Mouse (Mus musculus) hindbrain, embryonic 11.5 days (tissue): ENCODE data around the gene Csf2rb2. TPM values are rescaled to one million over a fixed set of nuclear protein-coding genes. Genes with fewer than 3 reads are reported as not detected.

Experiments
- ATAC-seq: fragments of 200-750 bp; cut with Nextera tagmentation; 2 replicates; pipeline ENCODE4 v1.8.0; 2017; ENCODE audit warnings: mild to moderate bottlenecking, moderate TSS enrichment, moderate library complexity; ENCODE audit not compliant: low FRiP score
- DNase-seq: peaks from one replicate; pipeline ENCODE4 v3.0.0-alpha.2; 2015; ENCODE audit warnings: low spot score
- H3K27ac ChIP-seq: fragments of 300-500 bp; sonication (generic); 2 replicates; pipeline ENCODE4 v1.5.1; 2014; ENCODE audit warnings: mild to moderate bottlenecking, low read depth, low read length
- H3K27me3 ChIP-seq: fragments of 300-500 bp; sonication (generic); 2 replicates; pipeline ENCODE4 v1.6.1; 2014; ENCODE audit warnings: mild to moderate bottlenecking, low read length, moderate library complexity, mixed read lengths; ENCODE audit not compliant: control insufficient read depth, insufficient read depth
- H3K36me3 ChIP-seq: fragments of 300-500 bp; sonication (generic); 2 replicates; pipeline ENCODE4 v1.6.1; 2014; ENCODE audit warnings: mild to moderate bottlenecking, low read length, moderate library complexity, mixed read lengths; ENCODE audit not compliant: control insufficient read depth, insufficient read depth
- H3K4me1 ChIP-seq: fragments of 300-500 bp; sonication (generic); replicated peaks from 2 replicates; pipeline ENCODE4 v1.6.1; 2014; ENCODE audit warnings: low read length, mixed read lengths; ENCODE audit not compliant: control insufficient read depth, insufficient read depth
- H3K4me2 ChIP-seq: fragments of 300-500 bp; sonication (generic); replicated peaks from 2 replicates; pipeline ENCODE4 v1.6.1; 2014; ENCODE audit warnings: mild to moderate bottlenecking, low read depth, low read length
- H3K4me3 ChIP-seq: fragments of 300-500 bp; sonication (generic); 2 replicates; pipeline ENCODE4 v1.5.1; 2014; ENCODE audit warnings: low read depth, low read length
- H3K9ac ChIP-seq: fragments of 300-500 bp; sonication (generic); 2 replicates; pipeline ENCODE4 v1.6.1; 2014; ENCODE audit warnings: low read depth, low read length
- H3K9me3 ChIP-seq: fragments of 300-500 bp; sonication (generic); 2 replicates; pipeline ENCODE4 v1.6.1; 2016; ENCODE audit warnings: low read length; ENCODE audit not compliant: control insufficient read depth
- WGBS: fragments of 180-500 bp; shearing (Covaris S2); extraction: QIAGEN DNeasy Blood & Tissue Kit; methylation state at CpG from one replicate; pipeline ENCODE4 v1.1.7; 2014; 5-methylcytosine and 5-hydroxymethylcytosine counted together
- polyA plus RNA-seq: library from polyadenylated mRNA; unstranded; fragments of >200 nt; fragmentation: Nextera tagmentation; extraction: Ambion mirVana; gene quantifications from 2 replicates; pipeline ENCODE4 v1.2.1, GENCODE M21; 2014

Csf2rb2 gene
- polyA plus RNA-seq, 1 experiment from 2014 or later, result 0.34 TPM

DNA sequence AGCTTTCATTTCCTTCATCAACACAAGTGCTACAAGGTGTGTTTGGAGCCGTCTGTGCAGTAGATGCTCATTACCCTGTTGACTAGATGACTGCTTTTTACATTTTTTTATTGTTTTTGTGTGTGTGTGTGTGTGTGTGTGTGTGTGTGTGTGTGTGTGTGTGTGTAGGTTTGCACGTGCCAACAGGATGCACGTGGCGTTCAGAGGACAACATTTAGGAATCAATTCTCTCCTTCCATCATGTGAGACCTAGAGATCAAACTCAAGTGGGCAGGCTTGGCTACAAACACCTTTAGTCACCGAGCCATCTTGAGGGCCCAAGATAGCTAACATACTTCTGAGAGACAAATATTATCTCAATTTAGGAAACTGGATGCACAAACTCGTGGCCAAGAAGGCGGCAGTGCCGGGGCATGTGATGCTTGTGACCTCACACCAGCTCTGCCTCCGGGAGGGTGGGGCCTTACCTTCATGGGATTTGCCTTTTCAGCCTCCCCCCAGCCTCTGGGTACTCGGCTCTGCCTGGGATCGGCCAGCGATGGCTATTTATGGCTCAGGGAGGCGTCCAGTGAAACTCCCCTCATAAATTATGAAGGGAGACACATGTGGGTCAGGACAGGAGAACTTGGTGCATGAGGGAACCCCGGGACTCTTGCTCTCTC is 65.4 kb downstream of the Csf2rb2 start:
- no peaks in the 10 kb centered on the region; the same call in 1 of the 2 replicates for H3K27me3 ChIP-seq
- H3K9me3 ChIP-seq, result no peaks in the 10 kb centered on the region
- H3K9ac ChIP-seq, result no peak overlapping the region
- no peak overlapping the region for H3K27ac ChIP-seq
- H3K36me3 ChIP-seq, result no peaks in the 10 kb centered on the region
- WGBS, result 85% methylated on average over 14 of the region's 14 CpGs
- DNase-seq, result no peak
- ATAC-seq, result no peak
- H3K4me3 ChIP-seq, result no peak overlapping the region
- no peak overlapping the region for H3K4me2 ChIP-seq
- H3K4me1 ChIP-seq, result no peaks in the 10 kb centered on the region

DNA sequence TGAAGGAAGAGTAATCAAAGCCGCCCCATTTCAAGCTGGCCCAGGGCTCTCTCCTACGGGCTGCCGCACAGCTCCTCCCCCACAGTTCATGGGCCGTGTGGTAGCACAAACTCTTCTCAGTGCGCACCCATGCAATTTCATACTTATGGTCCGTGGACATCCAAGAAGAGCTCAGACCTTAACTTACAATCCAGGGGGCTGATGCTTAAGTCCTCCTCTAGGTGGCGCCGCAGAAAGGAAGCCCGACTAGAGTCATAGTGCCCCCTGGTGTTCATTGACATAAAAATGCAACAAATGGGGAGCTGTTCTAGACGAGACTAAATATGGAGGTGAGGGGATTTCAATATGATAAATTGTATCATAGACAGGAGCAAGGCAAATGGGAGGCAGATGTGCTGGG is 66.1 kb downstream of the Csf2rb2 start:
- no peak for ATAC-seq
- H3K4me3 ChIP-seq, result no peak overlapping the region
- no peaks in the 10 kb centered on the region; the same call in 1 of the 2 replicates for H3K27me3 ChIP-seq
- H3K27ac ChIP-seq, result no peak overlapping the region
- WGBS, result 30% methylated on average over 10 of the region's 10 CpGs
- no peak overlapping the region for H3K4me2 ChIP-seq
- H3K4me1 ChIP-seq, result no peaks in the 10 kb centered on the region
- DNase-seq, result peak; percentile 89
- no peak overlapping the region for H3K9ac ChIP-seq
- H3K36me3 ChIP-seq, result no peaks in the 10 kb centered on the region
- no peaks in the 10 kb centered on the region for H3K9me3 ChIP-seq

DNA sequence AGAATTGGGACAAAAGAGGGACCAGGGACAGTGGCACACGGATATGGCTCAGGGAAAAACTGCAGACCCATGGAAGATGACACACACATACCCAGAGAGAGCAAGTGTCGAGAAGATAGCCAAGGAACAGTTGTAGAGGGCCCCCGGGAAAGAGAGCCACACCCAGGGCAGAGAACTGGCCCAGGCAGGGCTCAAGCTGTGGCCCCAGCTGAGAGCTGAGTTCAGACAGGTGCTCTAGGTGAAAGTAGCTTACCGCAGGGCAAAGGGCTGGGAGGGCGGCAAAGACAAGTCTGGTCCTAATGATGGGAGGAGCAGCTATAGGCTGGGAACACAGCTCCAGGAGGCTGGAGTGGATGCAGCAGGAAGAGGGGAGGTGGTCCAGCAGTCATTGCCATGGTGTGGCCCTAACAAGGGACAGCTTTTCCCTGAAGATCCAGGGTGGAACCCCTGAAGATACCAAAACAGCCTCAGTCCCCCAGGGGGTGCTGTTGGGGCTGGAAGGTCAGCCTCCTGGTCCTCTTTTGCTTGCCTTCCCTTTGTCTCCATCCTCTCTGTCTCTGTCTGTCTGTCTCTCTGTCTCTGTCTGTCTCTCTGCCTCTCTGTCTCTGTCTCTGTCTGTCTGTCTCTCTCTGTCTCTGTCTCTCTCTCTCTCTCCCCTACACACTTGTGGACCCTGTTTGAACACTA is 70.6 kb downstream of the Csf2rb2 start:
- H3K4me1 ChIP-seq, result no peaks in the 10 kb centered on the region; the same call in 1 of the 2 replicates
- H3K27ac ChIP-seq, result no peak overlapping the region
- H3K27me3 ChIP-seq, result no peaks in the 10 kb centered on the region
- H3K4me2 ChIP-seq, result no peak overlapping the region
- no peaks in the 10 kb centered on the region for H3K36me3 ChIP-seq
- H3K9me3 ChIP-seq, result no peaks in the 10 kb centered on the region
- no peak for DNase-seq
- no peak overlapping the region for H3K4me3 ChIP-seq
- no peak for ATAC-seq
- no peak overlapping the region for H3K9ac ChIP-seq
- WGBS, result 75% methylated on average over 5 of the region's 5 CpGs

Other genes with a start within 250 kb of the Csf2rb2 start
- 1.8 and 2.4 TPM in 2 replicates for gene Cacng2, start 185.7 kb downstream of the Csf2rb2 start, polyA plus RNA-seq
- gene Ift27, start 131.6 kb downstream of the Csf2rb2 start, polyA plus RNA-seq, result 128 and 135 TPM in 2 replicates
- 1.2 and 1.7 TPM in 2 replicates for gene Pvalb, start 99.3 kb downstream of the Csf2rb2 start, polyA plus RNA-seq
- 6.9 and 7.9 TPM in 2 replicates for gene Ncf4, start 60.9 kb downstream of the Csf2rb2 start, polyA plus RNA-seq
- 1.3 and 1.9 TPM in 2 replicates for gene Csf2rb, start 20.0 kb upstream of the Csf2rb2 start, polyA plus RNA-seq
- gene Tex33, start 90.2 kb upstream of the Csf2rb2 start, polyA plus RNA-seq, result not detected in 2 replicates
- gene Tst, start 100.2 kb upstream of the Csf2rb2 start, polyA plus RNA-seq, result 8.5 TPM in 2 replicates
- 2.6 and 2.7 TPM in 2 replicates for gene Mpst, start 100.7 kb upstream of the Csf2rb2 start, polyA plus RNA-seq
- 62.7 and 65.8 TPM in 2 replicates for gene Kctd17, start 122.8 kb upstream of the Csf2rb2 start, polyA plus RNA-seq
- 0.05 and 0.24 TPM in 2 replicates for gene Tmprss6, start 162.9 kb upstream of the Csf2rb2 start, polyA plus RNA-seq
- gene Il2rb, start 189.6 kb upstream of the Csf2rb2 start, polyA plus RNA-seq, result not detected in 2 replicates
- gene C1qtnf6, start 225.7 kb upstream of the Csf2rb2 start, polyA plus RNA-seq, result 11.8 and 12.4 TPM in 2 replicates
- gene Sstr3, start 239.0 kb upstream of the Csf2rb2 start, polyA plus RNA-seq, result 0.10 and 0.22 TPM in 2 replicates